Mouse (Mus musculus): ENCODE results near the gene Clca3b. TPM values are rescaled to one million over a fixed set of nuclear protein-coding genes. Genes with fewer than 3 reads are reported as not detected.
"Not testable (repeated sequence)": the region's sequence is repeated elsewhere in the genome, so short reads cannot be mapped to it uniquely, and the experiment has no call there.

Gene Clca3b
- polyA plus RNA-seq (2012; rRNA removed) = 0.40 and 0.51 TPM in 2 replicates

DNA sequence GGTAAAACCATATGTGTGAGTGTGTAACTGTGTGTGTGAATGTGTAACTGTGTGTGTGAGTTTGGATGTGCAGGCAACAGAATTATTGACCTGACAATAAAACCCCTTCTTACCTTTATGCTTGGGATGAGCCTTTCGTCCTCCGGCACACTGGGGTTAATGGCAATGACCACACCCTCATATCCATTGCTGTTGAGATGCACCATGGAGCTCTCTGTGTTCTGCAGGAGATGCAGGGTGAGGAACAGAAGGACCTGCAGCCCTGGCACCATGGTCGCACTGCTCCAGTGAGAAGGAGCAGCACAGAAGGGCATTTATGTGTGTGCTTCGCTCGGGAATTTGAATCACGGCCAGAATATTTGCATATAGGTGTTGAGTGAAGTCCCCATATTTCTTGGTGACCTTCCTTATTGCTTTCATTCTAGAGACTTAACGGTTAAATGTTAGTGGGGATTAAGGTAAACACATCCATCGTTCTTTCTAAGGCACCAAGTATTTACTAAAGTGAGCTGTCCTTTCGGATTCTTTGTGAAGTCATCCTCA, at the start of gene Clca3b:
Gene Clca3b (minus strand): TSS at position 344 of the 543 bp plus-strand sequence.
- H3K4me1 ChIP-seq (replicated peaks; ENCODE audit: control insufficient read depth, insufficient read depth, low read length); H3K36me3 ChIP-seq (ENCODE audit: control insufficient read depth, insufficient read depth, low read length); DNase-seq; H3K27me3 ChIP-seq (ENCODE audit: control insufficient read depth, insufficient read depth, low read length); H3K27ac ChIP-seq (ENCODE audit: control insufficient read depth, insufficient read depth, low read length); H3K4me3 ChIP-seq (ENCODE audit: control insufficient read depth, insufficient read depth, low read length): not testable (repeated sequence)
- 88% methylated on average over 9 of the region's 9 CpGs for WGBS

DNA sequence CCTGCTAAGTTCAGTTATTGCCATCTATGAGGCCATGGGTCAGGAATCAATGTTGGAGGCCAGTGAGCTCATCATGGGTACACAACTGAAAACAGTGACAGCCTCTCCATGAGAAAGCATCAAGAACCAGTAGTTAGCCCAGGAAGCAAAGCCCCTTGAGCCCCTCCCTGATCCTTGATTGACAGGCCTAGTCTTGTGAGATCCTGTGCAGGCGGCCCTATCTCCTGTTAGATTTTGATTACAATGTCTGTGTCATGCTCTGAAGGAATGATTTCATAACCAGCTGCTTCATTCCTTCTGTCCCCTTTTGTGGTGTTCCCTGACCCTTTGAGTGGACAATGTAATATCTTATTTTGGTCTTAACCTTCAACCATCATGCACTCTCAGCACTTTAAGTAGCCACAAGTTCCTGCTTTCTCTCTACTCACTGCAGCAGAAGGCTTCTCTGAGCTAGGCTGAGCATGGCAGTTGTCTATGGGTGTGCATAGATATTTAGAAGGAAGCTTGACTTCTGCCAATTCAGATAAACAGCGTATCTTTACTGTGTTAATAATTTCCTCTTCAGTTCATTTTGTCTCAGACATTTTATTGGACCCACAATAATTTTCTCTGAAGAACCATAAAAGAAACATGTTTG, 48.0 kb upstream of the Clca3b start:
- no peak for DNase-seq
- no peaks in the 10 kb centered on the region for H3K27me3 ChIP-seq (ENCODE audit: control insufficient read depth, insufficient read depth, low read length)
- 92% methylated on average over 2 of the region's 2 CpGs for WGBS
- no peaks in the 10 kb centered on the region for H3K36me3 ChIP-seq (ENCODE audit: control insufficient read depth, insufficient read depth, low read length)
- no peak for TF ChIP-seq POLR2A (IDR thresholded peaks at IDR 0.05; ENCODE audit: control insufficient read depth, extremely low read depth, insufficient read depth, low read length, poor library complexity)
- TF ChIP-seq CTCF (IDR thresholded peaks at IDR 0.05; ENCODE audit: borderline replicate concordance, control insufficient read depth, extremely low read depth, insufficient read depth, low read length, poor library complexity) = no peak
- no peak overlapping the region for H3K27ac ChIP-seq (ENCODE audit: control insufficient read depth, insufficient read depth, low read length)
- H3K4me3 ChIP-seq (ENCODE audit: control insufficient read depth, insufficient read depth, low read length) = no peak overlapping the region
- H3K4me1 ChIP-seq (replicated peaks; ENCODE audit: control insufficient read depth, insufficient read depth, low read length) = no peaks in the 10 kb centered on the region

DNA sequence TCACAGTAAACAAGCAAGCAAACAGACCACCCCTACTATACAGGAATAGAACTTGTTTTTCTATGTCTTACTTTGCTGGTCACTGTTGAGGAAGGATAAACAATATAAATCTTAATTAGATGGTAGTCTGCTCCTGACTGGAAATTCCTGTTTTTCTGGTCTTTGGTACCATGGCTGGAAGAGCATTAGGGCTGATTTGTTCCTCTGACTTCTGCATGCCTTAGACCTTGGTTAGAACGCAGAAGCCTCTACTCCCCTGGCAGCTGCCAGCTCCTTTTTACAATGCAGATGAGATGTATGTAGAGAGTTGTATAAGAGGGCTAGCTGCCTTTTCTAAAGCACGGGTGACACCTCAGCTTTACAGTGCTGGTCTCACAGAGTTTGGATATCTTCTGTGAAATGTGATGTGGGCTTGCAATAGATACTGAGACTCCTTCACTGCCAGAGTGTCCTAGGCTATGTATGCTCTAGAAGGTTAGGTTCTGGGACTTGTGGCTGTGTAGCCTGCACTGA, 41.1 kb upstream of the Clca3b start:
- no peaks in the 10 kb centered on the region for H3K27me3 ChIP-seq (ENCODE audit: control insufficient read depth, insufficient read depth, low read length)
- DNase-seq = no peak
- no peaks in the 10 kb centered on the region for H3K4me1 ChIP-seq (replicated peaks; ENCODE audit: control insufficient read depth, insufficient read depth, low read length)
- 61% methylated on average over 2 of the region's 2 CpGs for WGBS
- no peaks in the 10 kb centered on the region for H3K36me3 ChIP-seq (ENCODE audit: control insufficient read depth, insufficient read depth, low read length)
- TF ChIP-seq POLR2A (IDR thresholded peaks at IDR 0.05; ENCODE audit: control insufficient read depth, extremely low read depth, insufficient read depth, low read length, poor library complexity) (no peak), CTCF (IDR thresholded peaks at IDR 0.05; ENCODE audit: borderline replicate concordance, control insufficient read depth, extremely low read depth, insufficient read depth, low read length, poor library complexity) (no peak)
- H3K27ac ChIP-seq (ENCODE audit: control insufficient read depth, insufficient read depth, low read length) = no peak overlapping the region
- no peak overlapping the region for H3K4me3 ChIP-seq (ENCODE audit: control insufficient read depth, insufficient read depth, low read length)

DNA sequence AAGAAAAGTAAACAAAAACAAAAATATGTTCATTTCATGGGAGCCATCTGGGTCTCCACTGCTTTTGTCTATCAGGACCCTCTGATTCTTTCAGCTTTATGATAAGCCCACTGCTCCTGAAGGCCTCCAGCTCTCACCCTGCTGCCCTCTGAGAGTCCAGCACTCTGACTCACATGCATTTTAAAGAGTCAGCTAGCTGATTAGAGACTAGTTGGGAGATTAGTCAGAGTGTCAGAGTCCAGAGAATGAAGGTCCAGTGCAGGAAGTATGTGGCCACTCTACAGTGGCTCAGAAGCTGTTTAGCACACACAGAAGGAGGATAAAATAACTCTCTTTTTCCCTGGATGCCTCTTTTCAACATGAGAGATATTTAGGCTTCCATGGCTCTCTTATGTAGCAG, 37.8 kb upstream of the Clca3b start:
- Histone ChIP-seq H3K36me3 (ENCODE audit: control insufficient read depth, insufficient read depth, low read length) (no peaks in the 10 kb centered on the region), H3K27ac (ENCODE audit: control insufficient read depth, insufficient read depth, low read length) (no peak overlapping the region), H3K27me3 (ENCODE audit: control insufficient read depth, insufficient read depth, low read length) (no peaks in the 10 kb centered on the region), H3K4me3 (ENCODE audit: control insufficient read depth, insufficient read depth, low read length) (no peak overlapping the region), H3K4me1 (replicated peaks; ENCODE audit: control insufficient read depth, insufficient read depth, low read length) (no peaks in the 10 kb centered on the region)
- no peak for TF ChIP-seq POLR2A (IDR thresholded peaks at IDR 0.05; ENCODE audit: control insufficient read depth, extremely low read depth, insufficient read depth, low read length, poor library complexity)
- TF ChIP-seq CTCF (IDR thresholded peaks at IDR 0.05; ENCODE audit: borderline replicate concordance, control insufficient read depth, extremely low read depth, insufficient read depth, low read length, poor library complexity) = no peak
- DNase-seq = no peak

DNA sequence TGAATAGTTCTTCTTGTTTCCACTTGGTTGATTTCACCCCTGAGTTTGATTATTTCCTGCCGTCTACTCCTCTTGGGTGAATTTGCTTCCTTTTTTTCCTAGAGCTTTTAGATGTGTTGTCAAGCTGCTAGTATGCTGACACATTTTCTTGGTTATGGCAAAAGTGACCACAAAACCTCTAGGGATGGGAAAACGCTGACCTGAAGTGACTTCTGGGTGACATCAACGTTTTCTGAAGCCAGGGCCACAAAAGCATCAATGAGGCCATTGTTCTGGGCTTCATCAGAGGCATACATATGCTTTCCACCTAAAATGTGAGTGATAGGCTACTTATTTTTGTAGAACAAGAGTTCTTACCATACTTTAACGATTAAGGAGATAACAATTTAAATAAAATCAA, 22.9 kb upstream of the Clca3b start:
- H3K4me3 ChIP-seq (ENCODE audit: control insufficient read depth, insufficient read depth, low read length); DNase-seq; H3K27me3 ChIP-seq (ENCODE audit: control insufficient read depth, insufficient read depth, low read length); H3K27ac ChIP-seq (ENCODE audit: control insufficient read depth, insufficient read depth, low read length); H3K4me1 ChIP-seq (replicated peaks; ENCODE audit: control insufficient read depth, insufficient read depth, low read length); H3K36me3 ChIP-seq (ENCODE audit: control insufficient read depth, insufficient read depth, low read length): not testable (repeated sequence)
- WGBS = 52% methylated on average over 4 of the region's 4 CpGs

DNA sequence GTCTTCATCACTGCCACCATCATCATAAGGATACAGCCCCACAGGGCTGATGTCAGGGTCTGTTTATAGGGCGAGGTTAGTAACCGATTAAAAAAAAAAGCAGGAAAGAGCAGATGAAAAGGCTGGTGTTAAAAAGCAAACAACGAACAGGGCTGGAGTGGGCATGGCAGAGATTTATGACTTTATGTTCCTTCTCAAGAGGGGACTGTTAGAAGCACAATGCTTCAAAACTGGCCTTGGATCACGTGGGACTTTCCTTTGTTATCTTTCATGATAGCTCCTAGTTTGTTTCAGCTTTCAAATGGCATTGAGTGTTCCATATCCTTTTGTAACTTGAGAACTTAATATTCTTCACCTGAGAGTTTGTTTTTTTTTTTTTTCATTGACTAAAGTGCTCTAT, 427 bp upstream of the Clca3b start:
- Histone ChIP-seq H3K4me3 (ENCODE audit: control insufficient read depth, insufficient read depth, low read length) (no peak overlapping the region), H3K27me3 (ENCODE audit: control insufficient read depth, insufficient read depth, low read length) (no peaks in the 10 kb centered on the region), H3K4me1 (replicated peaks; ENCODE audit: control insufficient read depth, insufficient read depth, low read length) (no peaks in the 10 kb centered on the region), H3K27ac (ENCODE audit: control insufficient read depth, insufficient read depth, low read length) (no peak overlapping the region), H3K36me3 (ENCODE audit: control insufficient read depth, insufficient read depth, low read length) (no peaks in the 10 kb centered on the region)
- WGBS = 27% methylated on average over 4 of the region's 4 CpGs
- TF ChIP-seq POLR2A (IDR thresholded peaks at IDR 0.05; ENCODE audit: control insufficient read depth, extremely low read depth, insufficient read depth, low read length, poor library complexity) = no peak
- no peak for TF ChIP-seq CTCF (IDR thresholded peaks at IDR 0.05; ENCODE audit: borderline replicate concordance, control insufficient read depth, extremely low read depth, insufficient read depth, low read length, poor library complexity)
- no peak for DNase-seq

DNA sequence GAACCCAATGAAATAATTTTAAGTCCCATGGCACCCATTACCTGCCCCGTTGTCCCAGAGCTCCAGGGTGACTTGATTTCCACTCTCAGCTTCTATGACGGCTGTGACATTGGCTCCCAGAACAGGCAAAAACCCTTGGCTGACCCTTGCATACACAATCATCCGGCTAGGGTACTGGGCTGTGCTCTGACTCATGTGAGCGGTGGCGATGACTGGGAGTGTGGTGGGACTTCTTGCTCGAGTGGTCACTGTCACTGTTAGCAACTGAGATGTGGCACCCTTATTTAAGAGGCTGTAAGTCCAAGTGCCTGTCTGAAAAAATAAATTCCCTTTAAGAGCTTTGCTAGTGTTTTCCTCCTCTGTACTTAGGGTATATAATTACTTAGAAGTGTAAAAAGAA, 21.9 kb downstream of the Clca3b start:
- TF ChIP-seq POLR2A (IDR thresholded peaks at IDR 0.05; ENCODE audit: control insufficient read depth, extremely low read depth, insufficient read depth, low read length, poor library complexity) = no peak
- TF ChIP-seq CTCF (IDR thresholded peaks at IDR 0.05; ENCODE audit: borderline replicate concordance, control insufficient read depth, extremely low read depth, insufficient read depth, low read length, poor library complexity) = no peak
- Histone ChIP-seq H3K27ac (ENCODE audit: control insufficient read depth, insufficient read depth, low read length) (no peak overlapping the region), H3K4me1 (replicated peaks; ENCODE audit: control insufficient read depth, insufficient read depth, low read length) (no peaks in the 10 kb centered on the region), H3K27me3 (ENCODE audit: control insufficient read depth, insufficient read depth, low read length) (no peaks in the 10 kb centered on the region), H3K4me3 (ENCODE audit: control insufficient read depth, insufficient read depth, low read length) (no peak overlapping the region), H3K36me3 (ENCODE audit: control insufficient read depth, insufficient read depth, low read length) (no peaks in the 10 kb centered on the region)
- DNase-seq = no peak
- WGBS = 91% methylated on average over 6 of the region's 6 CpGs

Data from thymus, adult 2 months (tissue).